Mouse (Mus musculus): ENCODE measurements around the gene Prdm8.

The Prdm8 gene

DNA sequence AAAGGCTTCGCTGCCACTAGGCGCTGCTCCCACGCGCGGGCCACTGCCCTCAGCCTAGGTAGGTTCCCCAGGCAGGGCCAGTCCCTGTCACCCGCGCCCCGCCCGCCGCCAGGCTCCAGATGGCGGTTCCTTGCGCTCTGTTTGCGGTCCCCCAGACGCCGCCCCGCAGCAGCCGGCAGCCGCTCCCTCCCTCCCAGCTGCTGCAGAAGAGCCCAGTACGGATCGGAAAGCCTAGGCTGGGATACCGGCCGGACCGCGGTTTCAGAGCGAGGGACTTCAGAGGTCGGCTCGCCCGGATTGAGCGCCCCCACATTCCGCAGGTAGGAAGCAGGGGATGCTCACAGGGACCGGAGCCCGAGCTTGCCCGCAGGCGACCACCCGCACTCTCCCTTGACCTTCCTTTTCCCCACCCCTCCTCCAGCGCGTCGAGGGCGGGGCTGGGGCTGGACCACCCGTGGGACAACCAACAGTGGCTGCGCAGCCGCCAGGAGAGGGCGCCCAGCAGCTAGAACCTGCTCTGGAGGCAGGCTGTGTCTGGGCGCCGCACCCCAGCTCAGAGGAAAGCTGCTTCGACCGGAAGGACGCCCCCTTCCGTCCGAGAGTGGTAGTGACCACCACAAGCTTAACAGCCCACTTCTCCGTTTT, at the start of gene Prdm8:
Gene Prdm8 (plus strand): TSS at position 19 of the 645 bp plus-strand sequence.
- in situ Hi-C loops (cut with MboI, MseI) = loop anchor here (10.0 kb wide), 2 partner anchors 133 to 1043 kb away; partner anchors contain the start of gene Antxr2

DNA sequence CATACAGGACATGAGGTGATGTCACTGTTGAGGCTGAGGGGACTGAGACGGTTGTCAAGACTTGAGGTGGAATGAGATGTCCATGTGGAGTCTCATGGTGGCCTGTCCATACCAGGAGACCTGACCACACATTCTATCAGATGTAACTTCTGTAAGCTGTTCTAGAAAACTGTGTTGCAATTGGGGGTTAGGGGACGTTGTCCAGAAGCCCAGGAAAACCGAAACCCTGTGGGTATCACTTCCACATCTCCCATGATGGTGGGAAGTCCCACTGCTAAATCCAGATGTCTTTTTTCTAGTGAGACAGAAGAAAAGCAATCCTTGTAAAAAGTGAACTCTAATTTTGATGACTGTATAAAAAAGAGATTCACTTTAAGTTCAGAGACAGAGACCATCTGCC, 39.9 kb upstream of the Prdm8 start:
- in situ Hi-C loops (cut with MboI, MseI) = loop anchor here (10.0 kb wide), 1 partner anchor 352 kb away; no protein-coding TSS in a partner anchor

DNA sequence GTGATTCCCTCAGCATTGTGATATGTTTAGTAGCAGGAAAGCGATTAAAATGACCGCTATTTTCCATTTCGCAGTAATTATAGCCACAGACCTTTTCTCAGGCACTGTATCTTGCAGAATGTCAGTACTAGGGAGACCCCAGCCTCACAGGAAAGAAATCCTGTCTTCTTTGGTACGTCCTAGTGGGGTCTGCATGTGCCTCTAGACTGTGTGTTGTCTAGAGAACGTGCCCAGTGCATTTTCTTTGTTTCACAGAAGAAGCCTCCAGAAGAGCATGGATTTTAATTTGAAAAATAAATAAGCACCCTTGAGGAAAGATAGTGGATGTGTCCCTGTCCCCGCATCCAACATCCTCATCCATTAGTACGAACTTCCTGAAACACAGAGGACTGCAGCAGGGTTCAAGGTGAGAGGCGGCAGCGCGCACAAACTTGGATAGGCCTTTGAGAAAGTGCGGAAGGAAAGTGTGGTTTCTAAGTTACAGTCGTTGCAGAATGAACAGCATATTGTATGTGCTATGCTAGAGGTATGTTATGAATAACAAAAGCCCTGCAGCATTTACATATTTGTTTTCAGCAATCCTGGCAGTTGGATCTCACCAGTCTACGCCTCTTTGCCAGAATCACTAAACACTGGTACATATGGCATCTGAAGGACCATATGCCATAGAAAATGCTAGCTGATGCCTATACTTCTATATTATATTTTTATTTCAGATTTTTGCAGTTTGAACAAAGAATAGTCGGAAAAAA, 28.3 kb upstream of the Prdm8 start:
- in situ Hi-C loops (cut with MboI, MseI) = no loop called here

DNA sequence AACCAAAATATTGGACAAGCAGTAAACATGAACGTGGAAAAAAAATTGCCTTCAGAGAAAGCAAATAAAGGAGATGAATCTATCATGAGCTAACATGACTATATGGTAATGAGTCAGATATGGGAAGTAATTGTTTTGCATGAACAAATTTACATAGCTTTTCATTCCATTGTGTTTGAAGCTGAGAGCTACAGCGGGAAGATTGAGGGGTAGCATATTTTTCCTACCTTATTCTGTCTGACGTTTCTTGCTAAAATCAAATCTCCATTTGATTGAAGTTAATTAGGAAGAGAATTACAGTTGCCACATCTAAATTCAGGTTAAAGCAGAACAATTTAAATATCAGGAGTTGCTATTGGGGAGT, 27.7 kb upstream of the Prdm8 start:
- in situ Hi-C loops (cut with MboI, MseI) = no loop called here

DNA sequence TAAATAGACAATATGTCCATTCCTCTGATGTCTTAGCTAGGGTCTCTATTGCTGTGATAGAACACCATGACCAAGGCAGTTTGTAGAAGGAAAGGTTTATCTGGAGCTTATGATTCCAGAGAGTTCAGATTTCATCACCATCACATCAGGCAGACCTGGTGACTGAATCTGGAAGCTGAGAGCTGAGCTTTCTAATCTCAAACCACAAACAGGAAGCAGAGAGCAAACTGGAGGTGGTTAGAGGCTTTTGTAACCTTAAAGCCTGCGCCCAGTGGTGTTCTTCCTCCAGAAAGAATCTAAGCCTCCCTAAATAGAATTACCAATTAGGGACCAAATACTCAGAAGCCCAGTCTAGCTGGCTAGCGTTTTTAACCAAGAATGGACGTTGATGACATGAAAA, 20.1 kb upstream of the Prdm8 start:
- in situ Hi-C loops (cut with MboI, MseI) = no loop called here

DNA sequence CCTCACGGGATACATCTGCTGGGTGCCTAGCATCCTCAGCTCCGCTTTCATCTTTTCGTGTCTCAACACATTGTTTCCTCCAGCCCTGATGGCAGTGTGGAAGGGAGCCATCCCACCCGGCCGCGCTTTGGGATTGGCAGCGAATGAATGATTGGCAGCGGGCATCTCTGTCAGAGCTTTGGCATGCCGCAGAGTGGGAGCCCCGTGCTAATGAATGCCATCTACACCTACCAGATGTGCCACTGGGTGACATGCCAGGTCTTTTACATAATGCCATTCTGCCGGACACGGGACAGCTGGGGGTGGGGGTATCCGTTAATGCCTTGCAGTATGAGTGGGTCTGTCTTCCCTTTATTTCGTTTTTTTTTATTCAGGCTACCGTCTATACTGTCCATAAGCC, 882 bp upstream of the Prdm8 start:
- in situ Hi-C loops (cut with MboI, MseI) = loop anchor here (10.0 kb wide), 2 partner anchors 131 to 1041 kb away; partner anchors contain the start of gene Antxr2

DNA sequence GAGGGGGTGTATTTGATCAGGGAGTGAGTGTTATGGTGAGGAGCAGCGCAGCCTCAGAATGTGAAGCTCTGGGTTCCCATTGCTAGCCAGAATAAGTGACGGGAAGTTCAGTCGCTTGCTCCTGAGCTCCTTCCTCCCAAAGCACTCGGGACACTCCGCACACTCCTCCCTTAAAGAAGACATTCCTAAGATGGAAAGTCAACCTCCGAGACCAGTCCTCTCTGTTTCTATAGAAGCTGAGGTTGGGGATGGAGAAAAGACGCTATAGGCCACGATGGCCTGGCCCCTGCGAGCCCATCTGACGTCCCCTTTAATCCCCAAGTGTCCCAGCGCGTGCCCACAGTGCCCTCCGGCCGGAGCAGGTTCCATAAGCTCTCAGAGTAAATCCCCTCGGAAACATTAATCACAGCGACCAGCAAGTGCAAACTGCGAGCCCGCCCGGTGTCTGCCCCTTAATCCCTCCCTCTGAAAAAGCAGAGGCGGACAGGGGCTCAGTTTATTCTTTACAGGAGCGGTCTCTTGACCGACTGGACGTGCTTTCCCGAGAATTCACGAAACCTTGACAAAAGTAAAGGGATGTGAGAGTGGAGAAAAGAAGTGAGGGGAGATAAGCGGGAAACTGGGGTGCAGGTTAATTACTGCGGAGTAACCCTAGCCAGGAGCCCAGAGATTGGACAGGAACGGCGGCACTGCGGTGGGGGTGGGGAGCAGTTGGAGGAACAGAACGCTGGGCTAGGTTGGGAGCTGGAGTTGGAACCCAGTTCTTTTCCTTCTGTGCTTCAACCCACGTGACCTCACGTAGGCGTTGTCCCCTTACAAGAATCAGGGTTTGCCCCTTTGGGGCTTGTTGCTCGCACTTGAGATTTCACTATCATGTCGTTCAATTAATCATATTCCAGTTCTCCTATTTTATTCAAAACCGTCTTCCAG, 1.6 kb downstream of the Prdm8 start:
- in situ Hi-C loops (cut with MboI, MseI) = loop anchor here (10.0 kb wide), 2 partner anchors 134 to 1044 kb away; partner anchors contain the start of gene Antxr2

DNA sequence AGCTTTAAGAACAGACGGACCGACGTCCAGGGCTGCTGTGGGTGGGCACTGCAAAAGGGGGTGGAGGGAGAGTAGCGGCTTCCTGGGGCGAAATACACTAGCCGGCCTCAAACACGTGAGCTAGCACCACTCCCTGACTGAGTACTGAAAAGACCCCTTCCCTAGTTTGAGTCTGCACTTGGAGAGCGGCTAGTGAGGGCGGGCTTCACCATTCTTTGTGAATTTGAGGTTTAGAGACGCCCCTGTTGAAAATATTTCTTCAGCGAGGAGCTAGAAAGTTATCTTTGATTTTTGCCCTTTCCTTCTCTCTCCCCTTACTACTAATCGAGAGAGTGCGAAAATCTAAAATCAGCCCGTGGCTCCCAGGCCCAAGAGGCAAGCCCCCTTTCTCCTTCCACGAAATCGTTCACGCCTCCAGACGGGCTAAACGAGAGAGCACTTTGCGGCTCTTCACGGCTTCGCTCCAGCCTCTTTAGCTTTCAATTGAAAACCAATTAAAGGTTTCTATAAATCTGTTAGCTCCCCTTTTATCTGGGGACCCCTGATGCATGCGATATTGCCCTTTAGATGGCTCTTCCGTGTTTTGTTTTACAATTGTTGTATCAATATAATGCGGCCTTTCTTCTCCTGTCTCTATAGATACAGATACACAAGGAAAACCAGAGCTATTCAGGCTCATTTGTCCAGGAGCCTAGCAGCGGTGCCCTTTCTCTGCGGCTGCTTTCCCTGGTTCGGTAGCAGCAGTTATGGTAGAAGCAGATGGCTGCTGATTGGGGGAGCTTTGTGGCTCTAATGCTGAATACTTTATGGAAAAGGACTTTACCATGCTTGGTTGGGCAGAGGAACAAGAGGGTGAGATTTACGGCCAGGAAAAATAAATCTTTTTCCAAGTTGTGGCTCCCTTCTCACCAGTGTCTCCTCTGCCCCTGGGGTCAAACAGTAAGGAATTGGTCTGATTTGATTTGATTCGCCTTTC, 2.7 kb downstream of the Prdm8 start:
- in situ Hi-C loops (cut with MboI, MseI) = loop anchor here (10.0 kb wide), 2 partner anchors 135 to 1045 kb away; partner anchors contain the start of gene Antxr2

DNA sequence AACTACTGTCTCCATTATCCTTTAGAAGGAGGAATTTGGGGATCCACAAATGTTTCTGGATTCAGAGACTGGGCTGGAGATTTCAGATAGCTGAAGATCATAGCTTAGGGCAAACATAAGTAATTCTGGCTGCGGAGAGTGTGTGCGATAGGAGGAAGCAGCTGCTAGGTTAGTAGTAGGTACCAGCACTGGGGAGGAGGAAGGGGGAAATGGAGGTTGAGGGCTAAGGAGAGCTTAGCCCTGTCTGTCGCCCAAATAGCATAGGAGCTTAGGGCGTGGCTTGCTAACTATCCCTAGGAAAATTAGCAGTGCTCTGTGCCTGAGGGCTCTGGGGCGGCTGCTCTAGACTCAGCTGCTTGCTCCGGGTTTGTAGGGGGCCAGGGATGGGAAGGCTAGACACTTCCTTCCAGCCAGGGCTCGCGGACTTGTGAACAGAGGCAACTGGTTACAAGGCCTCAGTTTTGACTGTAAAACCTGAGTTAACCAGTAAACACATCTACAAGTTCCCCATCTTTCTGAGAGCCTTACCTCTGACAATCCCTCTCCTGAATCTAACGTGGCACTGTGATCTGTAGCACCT, 4.7 kb downstream of the Prdm8 start:
- in situ Hi-C loops (cut with MboI, MseI) = no loop called here

DNA sequence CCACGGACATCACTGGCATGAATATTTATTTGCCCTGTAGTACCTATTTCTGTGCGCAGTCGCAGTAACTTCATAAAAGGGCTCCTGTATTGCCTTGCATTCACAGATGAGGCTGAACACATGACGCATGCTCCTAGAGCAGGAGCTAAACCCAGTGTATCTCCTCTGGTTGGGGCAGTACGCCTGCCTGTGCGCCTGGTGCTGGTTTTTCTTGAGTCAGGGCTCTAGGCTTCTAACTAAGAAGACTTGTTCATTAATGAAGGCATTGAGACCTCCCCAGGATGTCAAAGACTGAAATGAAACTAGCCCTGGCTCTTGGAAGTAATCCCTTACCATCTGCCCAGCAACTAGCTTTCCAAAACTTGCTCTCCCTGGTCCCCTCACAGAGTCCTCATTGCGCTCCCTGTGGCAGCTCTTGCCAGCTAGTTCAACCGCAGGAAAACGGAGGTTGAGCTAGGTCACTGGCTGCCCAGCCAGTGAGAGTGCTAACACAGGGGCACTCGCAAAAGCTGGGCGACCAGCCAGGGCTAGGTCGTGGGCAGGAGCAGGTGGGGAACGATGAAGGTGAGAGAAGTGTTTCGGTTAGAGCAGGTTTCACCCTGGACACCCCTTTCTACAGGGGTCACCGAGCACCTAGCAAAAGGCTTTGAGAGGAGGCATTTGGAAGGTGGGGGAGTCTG, 5.6 kb downstream of the Prdm8 start:
- in situ Hi-C loops (cut with MboI, MseI) = no loop called here

DNA sequence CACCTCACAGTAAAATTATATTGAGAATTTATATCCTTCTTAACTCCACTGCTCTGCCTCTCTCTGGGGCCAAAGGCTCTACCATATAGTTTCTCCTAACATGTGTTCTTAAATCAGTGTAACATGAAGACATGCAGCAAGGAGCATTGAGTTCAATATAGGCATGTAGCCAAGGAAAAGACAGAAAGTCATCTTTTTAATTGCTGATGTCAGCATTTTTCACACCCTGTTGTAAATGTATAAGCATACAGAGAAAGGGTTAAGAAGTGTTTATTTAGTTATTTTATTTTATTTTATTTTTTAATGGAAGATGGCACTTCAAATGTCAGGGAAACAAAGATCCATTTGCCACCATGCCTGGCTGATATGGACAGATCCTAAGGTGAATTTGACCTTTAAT, 6.7 kb downstream of the Prdm8 start:
- in situ Hi-C loops (cut with MboI, MseI) = no loop called here

DNA sequence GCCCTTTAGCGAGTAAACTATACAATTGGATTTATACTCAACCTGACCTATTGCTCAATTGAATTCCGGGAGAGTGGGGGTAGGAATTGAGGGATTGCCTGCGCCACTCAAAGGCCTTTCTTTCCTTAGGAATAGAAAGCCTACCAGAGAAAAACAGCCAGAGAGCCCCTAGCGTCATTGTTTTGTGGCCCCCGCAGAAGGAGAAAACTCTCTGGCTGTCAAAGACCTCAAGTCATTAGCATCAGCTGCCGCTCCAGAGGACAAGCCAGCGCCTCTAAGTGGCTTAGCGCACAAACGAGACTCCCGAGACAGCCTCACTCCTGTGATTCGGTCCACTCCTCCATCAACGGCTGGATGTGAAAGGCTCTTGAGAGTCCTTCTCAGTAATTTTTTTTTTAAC, 12.6 kb downstream of the Prdm8 start:
- in situ Hi-C loops (cut with MboI, MseI) = no loop called here

DNA sequence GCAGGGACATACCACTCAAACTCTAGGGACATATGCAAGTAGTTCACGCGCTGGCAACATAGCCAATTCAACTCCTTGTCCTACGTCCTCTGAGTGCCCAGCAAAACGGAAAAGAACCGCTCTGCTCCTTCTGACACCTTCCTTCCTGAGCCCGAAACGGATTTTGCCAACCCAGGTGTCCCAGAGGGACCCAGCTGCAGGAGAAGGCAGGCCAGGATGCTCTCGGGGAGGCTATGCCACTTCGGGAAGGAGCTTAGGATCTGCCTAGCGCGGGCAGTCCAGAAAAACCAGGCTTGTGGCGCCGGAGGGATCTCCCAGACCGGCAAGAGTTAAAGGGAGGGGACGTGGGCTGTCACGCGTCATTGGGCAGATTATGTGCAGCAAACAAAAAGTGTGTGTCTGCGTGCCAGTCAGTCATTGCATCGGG, 13.5 kb downstream of the Prdm8 start:
- in situ Hi-C loops (cut with MboI, MseI) = no loop called here

DNA sequence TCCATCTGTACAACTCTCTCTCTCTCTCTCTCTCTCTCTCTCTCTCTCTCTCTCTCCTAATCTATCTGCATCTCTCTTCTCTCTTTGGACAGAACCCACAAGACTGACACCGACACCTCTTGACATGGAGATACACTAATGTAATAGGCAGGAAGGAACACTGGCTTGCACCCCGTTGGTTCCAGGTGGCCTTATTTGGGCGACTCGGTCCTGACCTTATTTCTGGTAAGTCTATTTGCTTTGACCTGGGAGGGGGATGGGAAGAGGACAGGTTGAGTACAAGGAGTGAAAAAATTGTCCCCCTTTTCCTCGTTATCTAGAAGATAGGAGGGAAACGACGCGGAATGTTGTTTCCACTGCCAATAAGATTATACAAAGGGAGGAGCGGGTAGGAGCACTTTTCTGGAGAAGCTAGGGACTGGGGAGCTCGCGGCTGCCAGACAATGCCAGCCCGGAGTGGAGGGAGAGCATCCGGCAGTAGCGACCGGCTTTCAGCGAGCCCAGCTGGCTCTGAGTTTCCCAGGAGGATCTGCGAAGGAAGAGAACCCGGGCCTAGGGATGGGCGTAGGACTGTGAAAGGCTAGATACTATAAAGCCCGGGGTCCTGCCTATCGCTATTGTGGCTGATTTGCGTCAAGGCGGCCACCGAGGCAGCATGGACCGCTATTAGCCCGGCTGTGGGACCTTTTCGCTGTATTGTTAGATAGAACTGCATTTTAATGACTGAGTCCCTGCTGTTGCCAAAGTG, 14.1 kb downstream of the Prdm8 start:
- in situ Hi-C loops (cut with MboI, MseI) = no loop called here

DNA sequence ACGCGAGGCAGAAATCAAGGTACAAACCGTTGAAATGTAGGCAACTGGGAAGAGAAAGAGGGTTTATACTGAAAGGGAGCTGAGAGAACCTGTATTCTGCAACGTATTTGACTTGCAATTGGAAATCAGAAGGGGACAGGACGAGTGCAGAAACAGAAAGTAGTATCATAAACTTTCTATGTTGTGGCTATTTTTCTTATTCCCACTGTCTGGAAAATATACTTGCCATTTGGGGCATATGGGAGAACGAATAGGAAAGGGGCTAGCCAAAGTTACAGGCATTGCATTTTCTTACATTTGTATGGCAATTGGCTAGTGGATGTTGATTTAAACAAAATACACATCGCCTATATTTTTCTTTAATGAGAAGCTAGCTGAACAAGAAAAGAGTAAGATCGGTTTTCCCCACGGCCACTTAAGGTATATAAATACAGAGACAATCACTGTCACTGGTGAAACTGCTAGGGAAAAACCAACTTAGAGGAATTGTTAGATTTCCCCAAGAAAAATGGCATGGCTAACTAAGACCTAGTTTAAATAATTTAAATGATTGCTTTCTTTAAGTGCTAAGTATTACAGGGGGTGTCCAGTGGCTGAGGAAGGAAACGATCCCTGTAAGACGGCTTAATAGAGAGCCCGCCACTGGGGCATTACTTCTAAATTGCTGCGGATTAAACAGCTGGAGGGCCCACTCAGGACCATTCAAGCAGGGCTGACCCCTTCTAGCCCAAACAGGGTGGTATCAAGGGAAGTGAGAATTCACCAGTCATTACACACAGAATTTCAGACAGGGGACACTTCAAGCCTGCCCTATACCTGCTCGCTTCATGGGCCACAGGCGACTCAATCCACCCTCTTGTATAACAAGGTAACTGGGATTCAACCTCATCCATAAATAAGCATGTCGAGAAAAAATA, 14.9 kb downstream of the Prdm8 start:
- in situ Hi-C loops (cut with MboI, MseI) = no loop called here

DNA sequence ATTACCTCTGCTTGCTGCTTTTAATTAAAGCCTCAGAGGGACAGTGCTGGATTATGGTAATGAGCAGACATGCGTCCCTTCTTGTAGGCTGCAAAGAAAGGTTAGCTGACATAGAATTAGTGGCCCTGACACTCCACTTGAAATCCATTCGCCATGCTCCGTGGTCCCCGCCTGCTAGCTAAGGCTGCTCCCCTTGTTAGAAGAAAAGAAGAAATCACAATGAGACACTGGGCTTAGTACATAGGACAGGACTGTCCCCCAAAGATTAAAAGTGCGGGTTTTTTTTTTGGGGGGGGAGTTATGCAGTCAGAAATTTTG, 15.6 kb downstream of the Prdm8 start:
- in situ Hi-C loops (cut with MboI, MseI) = no loop called here

DNA sequence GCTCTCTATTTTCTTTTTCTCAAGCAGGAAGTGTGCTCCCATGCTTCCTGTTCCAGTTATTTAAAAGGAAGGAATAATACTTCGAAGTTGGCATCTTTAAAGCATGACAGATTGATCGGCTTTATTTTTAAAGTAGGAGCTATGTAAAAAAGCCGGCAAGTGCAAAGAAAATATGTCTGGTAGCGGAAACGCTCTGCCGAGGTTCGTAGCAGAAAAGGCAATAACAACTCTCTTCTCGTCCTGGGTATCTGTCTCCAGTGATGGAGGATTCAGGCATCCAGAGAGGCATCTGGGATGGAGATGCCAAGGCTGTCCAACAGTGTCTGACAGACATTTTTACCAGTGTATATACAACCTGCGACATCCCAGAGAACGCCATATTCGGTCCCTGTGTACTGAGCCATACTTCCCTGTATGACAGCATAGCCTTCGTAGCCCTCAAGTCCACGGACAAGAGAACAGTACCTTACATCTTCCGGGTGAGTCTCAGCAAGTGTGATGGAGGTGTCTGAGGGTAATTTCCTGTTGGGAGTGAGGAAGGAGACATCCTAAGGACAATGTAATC, 16.1 kb downstream of the Prdm8 start:
- in situ Hi-C loops (cut with MboI, MseI) = no loop called here
